Mouse (Mus musculus) neutrophil, adult 5-6 weeks (primary cell): ENCODE results near the gene Egf. TPM values are rescaled to one million over a fixed set of nuclear protein-coding genes. Genes with fewer than 3 reads are reported as not detected.

Source experiments
- ATAC-seq: fragments of 151-379, 151-347 bp; 2 replicates; pipeline ENCODE4 v1.8.0; 2017; ENCODE audit warnings: mild to moderate bottlenecking, moderate TSS enrichment; ENCODE audit not compliant: insufficient number of reproducible peaks, poor library complexity, low FRiP score, severe bottlenecking; ENCODE audit errors: extremely low read depth
- total RNA-seq: library from RNA; stranded (forward); fragments of 200-1000 nt; gene quantifications from 2 replicates; pipeline ENCODE4 v1.2.3, GENCODE M21; 2017

The Egf gene
- total RNA-seq, 1 experiment from 2014 or later, result 2.1 TPM

DNA sequence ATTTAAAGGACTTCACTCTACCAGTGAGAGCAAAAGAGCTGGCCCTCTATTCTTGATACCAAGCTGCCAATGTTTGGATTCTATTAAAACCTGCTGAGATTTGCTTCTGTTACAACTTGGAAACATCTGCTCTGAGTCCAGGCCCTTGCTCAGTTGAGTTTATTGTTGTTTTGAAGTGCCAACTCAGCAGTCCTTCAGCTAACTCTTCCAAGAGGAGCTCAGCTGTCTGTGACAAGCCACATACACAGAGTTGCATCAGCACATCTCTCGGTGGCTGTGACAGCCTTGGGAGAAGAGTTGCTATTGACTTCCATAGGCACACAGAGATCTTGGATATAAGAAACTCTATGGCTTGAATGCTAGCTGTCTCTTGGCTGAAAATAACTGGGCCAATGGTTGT is 124.1 kb downstream of the Egf start:
- ATAC-seq, result no peak

Other genes starting within 250 kb of the Egf start
- gene Elovl6, start 223.0 kb downstream of the Egf start, total RNA-seq, result 1.4 and 1.7 TPM in 2 replicates
- gene Lrit3, start 48.7 kb upstream of the Egf start, total RNA-seq, result not detected in 2 replicates
- gene Rrh, start 67.3 kb upstream of the Egf start, total RNA-seq, result 0.37 and 1.5 TPM in 2 replicates
- gene Gar1, start 76.1 kb upstream of the Egf start, total RNA-seq, result 4.1 and 6.3 TPM in 2 replicates
- not detected in 2 replicates for gene Cfi, start 80.6 kb upstream of the Egf start, total RNA-seq
- 7.1 TPM in 2 replicates for gene Pla2g12a, start 123.3 kb upstream of the Egf start, total RNA-seq
- 11.8 and 15.9 TPM in 2 replicates for gene Casp6, start 146.1 kb upstream of the Egf start, total RNA-seq
- 4.7 and 4.9 TPM in 2 replicates for gene Mcub, start 214.9 kb upstream of the Egf start, total RNA-seq